Mouse (Mus musculus) layer of hippocampus, adult 9-11 months (tissue): ENCODE results near the gene Ntmt1.

ENCODE experiments used
- DNase-seq: peaks from one replicate; pipeline ENCODE4 v3.0.0; 2022

The Ntmt1 gene

DNA sequence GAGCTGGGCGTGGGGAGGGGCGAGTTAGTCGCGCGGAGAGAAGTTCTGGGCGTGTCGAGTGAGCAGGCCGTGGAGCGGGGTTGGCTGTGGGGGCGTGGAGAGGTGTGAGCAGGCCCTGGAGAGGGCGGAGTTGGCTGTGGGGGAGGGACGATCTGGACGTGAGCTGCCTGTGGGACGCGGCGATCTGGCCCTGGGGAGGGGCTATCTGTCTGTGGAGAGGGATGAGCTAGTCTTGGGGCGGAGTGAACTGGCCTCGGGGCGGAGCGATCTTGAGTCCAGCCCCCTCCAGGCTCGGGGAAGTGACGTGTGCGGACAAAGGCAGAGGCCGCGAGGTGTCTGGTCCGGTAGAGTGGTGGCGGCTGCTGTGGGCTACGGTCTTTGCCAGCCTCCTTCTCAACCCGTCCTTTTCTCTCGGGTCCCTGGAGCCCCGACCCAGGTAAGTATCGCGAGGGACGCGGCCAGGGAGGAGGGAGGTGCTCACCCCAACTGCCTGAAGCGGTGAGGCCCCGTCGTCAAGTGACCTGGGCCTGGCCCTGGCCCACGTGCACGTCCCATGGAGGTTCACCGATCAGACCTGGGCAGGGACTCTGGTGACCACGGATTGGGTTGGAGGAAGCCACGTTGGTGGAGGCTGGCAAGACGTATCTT, at the start of gene Ntmt1:
Ntmt1 (plus strand) TSS at position 179 of the 648 bp plus-strand sequence.
- DNase-seq, result peak; percentile 100

DNA sequence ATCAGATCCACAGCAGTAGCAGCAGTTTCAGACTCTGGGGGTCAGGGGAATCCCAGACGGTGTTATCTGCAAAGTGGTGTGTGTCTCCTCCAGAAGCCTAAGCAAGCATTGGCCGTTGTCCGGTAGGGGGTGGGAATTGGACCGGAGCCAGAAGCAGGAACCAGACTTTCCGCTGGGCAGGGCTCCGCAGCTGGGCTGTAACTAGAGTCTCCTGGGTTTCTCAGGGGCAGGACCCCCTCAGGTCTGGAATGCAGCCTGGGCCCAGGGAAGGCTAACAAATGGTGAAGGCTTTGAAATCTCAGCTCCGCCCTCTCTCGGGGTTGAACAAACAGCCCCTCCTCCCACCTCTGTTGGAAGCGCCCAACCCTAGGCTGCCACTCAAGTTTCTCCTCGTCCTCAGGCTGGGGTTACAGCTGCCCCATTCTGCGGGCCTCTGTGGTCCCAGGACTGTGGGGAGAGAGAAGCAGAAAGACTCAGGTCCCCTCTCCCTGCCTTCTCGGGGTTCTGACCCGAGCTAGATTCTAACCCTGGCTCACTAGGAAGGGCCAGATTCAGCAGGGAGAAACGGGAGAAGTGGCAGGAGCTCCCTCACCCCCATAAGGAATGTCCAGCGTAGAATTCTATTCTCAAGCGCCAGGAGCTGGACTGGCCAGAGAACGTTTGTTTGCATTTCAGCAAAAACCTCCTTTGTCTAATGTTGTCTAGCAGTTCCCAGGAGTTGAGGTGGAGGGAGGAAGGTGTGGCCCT, 49.1 kb upstream of the Ntmt1 start:
- peak; percentile 55 for DNase-seq

- no peak for DNase-seq
Observed at GRCm38 (mm10) chr2:30759088-30759374, 48.6 kb upstream of the Ntmt1 start.

GRCm38 (mm10) chr2:30759442-30759841, 48.2 kb upstream of the Ntmt1 start:
- DNase-seq, result no peak

DNA sequence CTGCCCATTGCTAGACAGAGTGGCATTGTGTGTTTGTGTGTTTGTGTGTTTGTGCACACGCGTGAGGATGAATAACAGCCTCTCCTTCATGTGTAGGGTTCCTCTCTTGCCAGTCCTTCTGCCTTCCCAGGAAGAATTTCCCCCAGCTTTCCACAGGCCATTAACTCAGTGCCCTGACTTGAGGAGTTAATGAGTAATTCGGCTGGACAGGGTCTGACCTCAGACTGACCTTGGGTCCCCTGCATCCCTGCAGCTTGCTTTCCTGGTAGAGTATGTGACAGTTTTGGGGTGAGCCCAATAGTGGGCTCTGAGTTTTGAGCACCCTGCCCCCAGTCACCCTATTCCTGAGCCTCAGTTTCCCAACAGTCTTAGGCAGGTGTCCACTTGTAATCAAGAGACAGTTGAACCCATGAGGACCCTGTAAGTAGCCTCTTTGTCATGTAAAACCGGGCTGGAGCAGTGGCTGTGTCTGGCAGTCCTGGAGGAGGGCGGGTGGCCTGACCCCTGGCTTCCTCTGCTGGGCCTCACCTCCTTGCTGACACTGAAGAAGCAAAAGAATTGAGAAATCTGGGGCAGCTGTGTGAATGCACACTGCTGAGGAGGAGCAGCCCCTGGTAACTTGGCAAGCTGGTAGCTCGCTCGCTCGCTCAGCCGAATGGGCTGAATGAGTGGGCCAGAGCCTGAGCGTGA, 47.6 kb upstream of the Ntmt1 start:
- no peak for DNase-seq

GRCm38 (mm10) chr2:30760706-30761105, 46.9 kb upstream of the Ntmt1 start:
- no peak for DNase-seq

GRCm38 (mm10) chr2:30766446-30766845, 41.2 kb upstream of the Ntmt1 start:
- no peak for DNase-seq

DNA sequence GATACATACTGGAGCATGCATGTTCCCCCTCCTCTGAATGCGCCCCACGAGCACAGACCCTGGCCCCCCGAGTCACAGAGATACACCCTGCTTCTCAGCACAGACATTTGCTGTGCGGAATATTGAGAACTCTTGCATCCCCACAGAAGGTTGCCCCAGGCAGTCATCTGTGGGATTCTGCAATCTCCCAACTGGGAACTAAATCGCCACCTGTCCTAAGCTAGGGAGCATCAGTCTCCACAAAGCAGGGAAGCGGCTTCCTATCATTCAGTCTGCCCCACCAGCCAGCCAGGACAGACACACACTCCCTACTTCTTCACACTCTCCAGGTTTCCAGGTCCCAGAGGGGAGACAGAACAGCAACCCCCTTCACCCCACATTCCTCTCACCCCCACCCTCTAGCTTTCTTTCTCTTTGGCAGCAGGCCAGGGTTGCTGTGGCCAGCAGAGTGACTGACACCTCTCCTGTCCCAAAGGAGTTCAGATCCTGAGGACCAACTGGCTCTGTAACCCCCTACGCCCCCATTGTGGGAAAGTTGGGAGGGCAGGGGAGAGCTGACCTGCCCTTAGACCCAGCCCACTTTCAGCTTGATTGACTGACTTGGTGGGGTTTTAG, 39.9 kb upstream of the Ntmt1 start:
- DNase-seq, result no peak

- no peak for DNase-seq
Observed at GRCm38 (mm10) chr2:30768529-30768928, 39.1 kb upstream of the Ntmt1 start.

DNA sequence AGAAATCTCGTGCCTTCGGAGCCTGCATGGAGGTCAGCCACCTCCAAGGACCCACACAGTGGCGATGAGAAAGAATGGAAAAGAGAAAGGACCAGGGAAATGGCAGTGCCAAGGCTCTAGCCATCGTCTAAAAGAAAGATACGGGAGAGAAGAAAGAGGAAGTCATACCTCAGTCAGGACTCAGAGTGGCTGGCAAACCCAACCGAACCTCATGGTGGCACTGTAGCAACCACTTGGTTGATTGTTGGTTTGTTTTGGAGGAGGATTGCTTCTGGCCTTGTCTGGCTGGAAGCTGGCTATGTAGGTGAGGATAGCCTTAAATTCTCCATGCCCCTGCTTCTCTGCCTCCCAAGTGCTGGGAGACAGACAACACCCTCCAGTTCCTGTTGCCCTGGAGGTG, 38.4 kb upstream of the Ntmt1 start:
- DNase-seq, result no peak

- no peak for DNase-seq
Observed at GRCm38 (mm10) chr2:30771368-30771805, 36.2 kb upstream of the Ntmt1 start.

DNA sequence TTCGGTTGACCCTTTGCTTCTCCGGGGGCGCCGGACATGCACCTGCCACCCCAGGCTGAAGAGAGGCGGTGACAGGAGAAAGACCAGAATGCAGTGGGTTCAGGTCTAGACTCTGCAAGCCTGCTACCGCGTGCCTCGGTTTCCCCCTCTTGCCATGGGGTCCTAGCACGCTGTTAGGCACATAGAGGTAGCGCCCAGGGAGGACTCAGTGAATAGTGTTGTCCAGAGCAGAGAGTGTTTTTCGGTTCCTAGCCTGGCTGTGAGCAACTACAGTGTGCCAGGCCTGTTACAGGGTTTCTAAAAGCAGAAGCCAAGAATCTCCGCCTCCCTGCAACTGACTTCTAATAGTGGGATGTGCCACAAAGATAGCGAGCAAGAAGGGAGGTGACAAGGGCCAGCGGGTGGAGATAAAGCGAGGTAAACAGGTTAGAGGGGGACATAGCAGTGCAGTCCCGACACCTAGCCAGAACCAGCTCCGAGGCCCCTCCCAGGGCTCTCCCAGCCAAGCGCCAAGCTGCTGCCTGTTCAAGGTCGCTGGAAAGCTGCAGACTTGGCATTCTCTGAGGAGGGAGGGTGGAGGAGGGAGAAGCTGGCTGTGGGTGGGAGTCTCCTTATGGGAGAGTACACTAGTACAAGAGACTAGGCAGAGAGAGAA, 35.7 kb upstream of the Ntmt1 start:
- DNase-seq, result peak; percentile 71

DNA sequence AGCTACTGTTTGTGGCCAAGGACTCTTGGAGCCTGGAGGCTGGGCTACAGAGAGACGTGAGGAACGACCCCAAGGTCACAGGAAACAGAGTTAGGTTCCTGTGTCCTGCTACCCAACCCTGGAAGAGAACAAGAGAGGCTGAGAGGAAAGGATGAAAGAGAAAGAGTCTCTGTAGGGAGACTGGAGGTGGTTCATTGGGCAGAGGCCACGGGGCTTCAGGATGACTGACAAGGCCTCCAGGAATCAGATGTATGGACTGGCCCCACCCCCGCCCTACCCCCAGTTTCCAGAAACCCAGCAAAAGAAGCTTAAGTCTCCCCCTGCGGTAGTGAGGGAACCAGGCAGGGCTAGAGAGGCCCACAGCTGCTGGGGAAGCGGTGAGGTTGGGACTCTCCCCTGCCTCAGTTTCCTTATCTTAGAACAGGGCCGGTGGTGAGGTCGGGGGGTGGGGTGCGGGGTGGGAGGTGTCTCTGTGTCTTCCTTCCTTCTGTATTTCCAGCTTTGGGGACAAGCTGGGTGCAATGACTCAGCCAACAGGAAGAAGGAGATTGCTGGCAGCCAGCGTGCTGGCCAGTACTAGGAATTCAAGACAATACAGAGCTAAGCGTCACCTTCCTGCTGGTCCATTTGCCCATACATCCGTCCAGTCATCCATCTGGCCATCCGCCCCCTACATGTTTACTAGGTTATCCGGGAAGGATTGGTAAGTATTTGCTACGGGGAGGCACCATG, 34.9 kb upstream of the Ntmt1 start:
- DNase-seq, result no peak

- DNase-seq, result no peak
Observed at GRCm38 (mm10) chr2:30773313-30774005, 34.2 kb upstream of the Ntmt1 start.

GRCm38 (mm10) chr2:30775955-30776354, 31.7 kb upstream of the Ntmt1 start:
- DNase-seq, result no peak

- DNase-seq, result no peak
Observed at GRCm38 (mm10) chr2:30777266-30777665, 30.4 kb upstream of the Ntmt1 start.

DNA sequence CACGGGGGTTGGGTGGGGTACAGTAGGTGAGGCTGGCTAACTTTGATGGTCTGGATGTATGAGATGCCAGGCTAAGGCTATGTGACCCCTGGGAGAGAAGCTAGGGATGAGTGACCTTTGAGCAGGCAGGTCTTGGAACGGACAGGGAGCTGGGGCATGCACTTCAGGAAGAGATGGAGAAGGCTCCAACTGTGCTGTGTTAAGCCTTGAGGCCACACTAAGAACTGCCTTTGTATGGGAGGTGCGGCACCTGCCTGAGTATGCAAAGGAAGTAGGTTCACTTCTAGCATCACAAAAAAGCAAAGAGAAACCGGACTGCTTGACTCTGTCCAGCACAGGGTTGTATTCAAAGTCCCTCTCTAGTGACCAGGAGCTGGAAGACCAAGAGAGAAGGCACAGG, 29.4 kb upstream of the Ntmt1 start:
- DNase-seq, result no peak

- DNase-seq, result no peak
Observed at GRCm38 (mm10) chr2:30779241-30779640, 28.4 kb upstream of the Ntmt1 start.

- no peak for DNase-seq
Observed at GRCm38 (mm10) chr2:30782312-30783290, 25.0 kb upstream of the Ntmt1 start.

DNA sequence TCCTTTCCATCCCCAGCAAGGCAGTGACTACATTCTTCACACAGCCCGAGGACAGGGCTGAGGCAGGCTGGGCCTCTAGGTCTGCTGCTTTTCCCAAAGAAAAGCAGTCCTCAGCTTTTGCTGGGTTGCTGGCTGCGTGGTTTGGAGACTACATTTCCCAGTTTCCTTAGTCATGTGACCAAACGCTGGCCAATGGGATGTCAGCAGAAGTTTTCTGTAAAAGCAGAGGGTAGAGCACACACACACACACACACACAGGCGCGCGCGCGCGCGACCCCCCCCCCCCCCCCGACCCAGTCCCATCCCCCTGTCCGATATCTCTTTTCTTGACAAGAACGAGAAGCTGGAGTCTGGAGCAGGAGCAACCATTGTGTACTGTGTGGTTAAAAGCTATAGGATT, 24.3 kb upstream of the Ntmt1 start:
- peak; percentile 78 for DNase-seq
